Mouse (Mus musculus): ENCODE results near the gene Gm9821. TPM values are rescaled to one million over a fixed set of nuclear protein-coding genes. Genes with fewer than 3 reads are reported as not detected.

Gm9821 gene
- polyA plus RNA-seq, 1 experiment from 2014 or later = 0.38 TPM

- no peak for ATAC-seq
- Histone ChIP-seq H3K4me2 (replicated peaks) (no peak overlapping the region), H3K4me1 (replicated peaks) (peaks cover 50% of the 10 kb centered on the region), H3K27me3 (peaks cover 32% of the 10 kb centered on the region), H3K9ac (replicated peaks) (no peak overlapping the region), H3K36me3 (no peaks in the 10 kb centered on the region; the same call in 1 of the 2 replicates), H3K27ac (no peak overlapping the region), H3K9me3 (no peaks in the 10 kb centered on the region), H3K4me3 (replicated peaks) (no peak overlapping the region)
- 74% methylated on average over 23 of the region's 23 CpGs for WGBS
These were observed 16.8 kb upstream of the Gm9821 start for GRCm38 (mm10) chr2:91928534-91929350.

- WGBS = 56% methylated on average over 3 of the region's 3 CpGs
- Histone ChIP-seq H3K4me2 (replicated peaks) (peak overlapping the region; percentile 72), H3K27ac (no peak overlapping the region)
These were observed 16.0 kb upstream of the Gm9821 start for GRCm38 (mm10) chr2:91929455-91929854.

GRCm38 (mm10) chr2:91929936-91930335, 15.6 kb upstream of the Gm9821 start:
- H3K9me3 ChIP-seq = no peaks in the 10 kb centered on the region
- WGBS = 6% methylated on average over 12 of the region's 12 CpGs
- peak overlapping the region; percentile 58 for H3K4me3 ChIP-seq (replicated peaks)
- peaks cover 7% of the 10 kb centered on the region for H3K36me3 ChIP-seq
- peaks cover 50% of the 10 kb centered on the region for H3K4me1 ChIP-seq (replicated peaks)
- H3K27ac ChIP-seq = peak overlapping the region; percentile 30; the same call in 1 of the 2 replicates
- H3K9ac ChIP-seq (replicated peaks) = peak overlapping the region; percentile 51
- peaks cover 21% of the 10 kb centered on the region for H3K27me3 ChIP-seq
- H3K4me2 ChIP-seq (replicated peaks) = peak overlapping the region; percentile 72
- ATAC-seq = peak; percentile 12; the same call in 1 of the 2 replicates

More at GRCm38 (mm10) chr2:91929455-91929854, 16.0 kb upstream of the Gm9821 start:
- Histone ChIP-seq H3K36me3 (peaks cover 2% of the 10 kb centered on the region), H3K4me1 (replicated peaks) (peaks cover 50% of the 10 kb centered on the region), H3K9ac (replicated peaks) (peak overlapping the region; percentile 51), H3K9me3 (no peaks in the 10 kb centered on the region), H3K4me3 (replicated peaks) (peak overlapping the region; percentile 58; the same call in 1 of the 2 replicates), H3K27me3 (peaks cover 25% of the 10 kb centered on the region)
- ATAC-seq = no peak

- H3K27ac ChIP-seq = peak overlapping the region; percentile 89
- peaks cover 15% of the 10 kb centered on the region for H3K36me3 ChIP-seq
- H3K4me2 ChIP-seq (replicated peaks) = peak overlapping the region; percentile 72
- WGBS = 0% methylated on average over 23 of the region's 23 CpGs
- peak overlapping the region; percentile 58 for H3K4me3 ChIP-seq (replicated peaks)
- peaks cover 12% of the 10 kb centered on the region for H3K27me3 ChIP-seq
- no peaks in the 10 kb centered on the region for H3K9me3 ChIP-seq
- peaks cover 50% of the 10 kb centered on the region for H3K4me1 ChIP-seq (replicated peaks)
- ATAC-seq = peak; percentile 2; the same call in 1 of the 2 replicates
- peak overlapping the region; percentile 86 for H3K9ac ChIP-seq (replicated peaks)
These were observed 14.7 kb upstream of the Gm9821 start for GRCm38 (mm10) chr2:91930761-91931291.

GRCm38 (mm10) chr2:91931328-91932159, 14.0 kb upstream of the Gm9821 start:
- under 1% methylated on average over 44 of the region's 50 CpGs for WGBS
- H3K4me3 ChIP-seq (replicated peaks) = peak overlapping the region; percentile 58
- peaks cover 50% of the 10 kb centered on the region for H3K4me1 ChIP-seq (replicated peaks)
- peak overlapping the region; percentile 86 for H3K9ac ChIP-seq (replicated peaks)
- H3K4me2 ChIP-seq (replicated peaks) = peak overlapping the region; percentile 72
- 0 out of 2 replicates have a peak, but pooled peaks cover 5% of the 10 kb centered on the region for H3K27me3 ChIP-seq
- H3K27ac ChIP-seq = peak overlapping the region; percentile 89
- H3K9me3 ChIP-seq = no peaks in the 10 kb centered on the region
- H3K36me3 ChIP-seq = peaks cover 22% of the 10 kb centered on the region
- ATAC-seq = peak; percentile 77

- no peak for ATAC-seq
- Histone ChIP-seq H3K4me1 (replicated peaks) (peaks cover 52% of the 10 kb centered on the region), H3K4me3 (replicated peaks) (peak within 1 kb of the TSS; percentile 58), H3K9me3 (no peaks in the 10 kb centered on the region), H3K27me3 (0 out of 2 replicates have a peak, but pooled peaks cover 5% of the 10 kb centered on the region), H3K27ac (peak within 1 kb of the TSS; percentile 89), H3K4me2 (replicated peaks) (peak within 1 kb of the TSS; percentile 72), H3K36me3 (peaks cover 29% of the 10 kb centered on the region), H3K9ac (replicated peaks) (peak within 1 kb of the TSS; percentile 86)
- WGBS = 2% methylated on average over 16 of the region's 16 CpGs
These were observed 13.3 kb upstream of the Gm9821 start, which contains the start of gene Mdk for GRCm38 (mm10) chr2:91932160-91932711. Gene Mdk (minus strand): TSS chr2:91932297.

GRCm38 (mm10) chr2:91932737-91933350, 12.7 kb upstream of the Gm9821 start:
- Histone ChIP-seq H3K36me3 (peaks cover 35% of the 10 kb centered on the region), H3K9me3 (no peaks in the 10 kb centered on the region), H3K9ac (replicated peaks) (no peak overlapping the region), H3K4me3 (replicated peaks) (no peak overlapping the region), H3K27me3 (0 out of 2 replicates have a peak, but pooled peaks cover 5% of the 10 kb centered on the region), H3K27ac (peak overlapping the region; percentile 40; the same call in 1 of the 2 replicates), H3K4me2 (replicated peaks) (no peak overlapping the region), H3K4me1 (replicated peaks) (peaks cover 52% of the 10 kb centered on the region)
- WGBS = 8% methylated on average over 6 of the region's 6 CpGs
- no peak for ATAC-seq

- 0 out of 2 replicates have a peak, but pooled peaks cover 4% of the 10 kb centered on the region for H3K27me3 ChIP-seq
- H3K9me3 ChIP-seq = no peaks in the 10 kb centered on the region
- H3K27ac ChIP-seq = peak overlapping the region; percentile 40; the same call in 1 of the 2 replicates
- H3K9ac ChIP-seq (replicated peaks) = no peak overlapping the region
- ATAC-seq = no peak
- no peak overlapping the region for H3K4me3 ChIP-seq (replicated peaks)
- WGBS = 26% methylated on average over 9 of the region's 9 CpGs
- peaks cover 41% of the 10 kb centered on the region for H3K36me3 ChIP-seq
- peaks cover 52% of the 10 kb centered on the region for H3K4me1 ChIP-seq (replicated peaks)
- no peak overlapping the region for H3K4me2 ChIP-seq (replicated peaks)
These were observed 12.0 kb upstream of the Gm9821 start for GRCm38 (mm10) chr2:91933471-91933870.

GRCm38 (mm10) chr2:91934016-91934415, 11.5 kb upstream of the Gm9821 start:
- no peak overlapping the region for H3K4me3 ChIP-seq (replicated peaks)
- H3K36me3 ChIP-seq = peaks cover 46% of the 10 kb centered on the region
- H3K9me3 ChIP-seq = no peaks in the 10 kb centered on the region
- WGBS = 73% methylated on average over 8 of the region's 8 CpGs
- ATAC-seq = no peak
- H3K4me2 ChIP-seq (replicated peaks) = no peak overlapping the region
- peaks cover 49% of the 10 kb centered on the region for H3K4me1 ChIP-seq (replicated peaks)
- H3K27me3 ChIP-seq = 0 out of 2 replicates have a peak, but pooled peaks cover 2% of the 10 kb centered on the region
- H3K27ac ChIP-seq = peak overlapping the region; percentile 40; the same call in 1 of the 2 replicates
- no peak overlapping the region for H3K9ac ChIP-seq (replicated peaks)

GRCm38 (mm10) chr2:91934826-91935525, 10.5 kb upstream of the Gm9821 start:
- 0 out of 2 replicates have a peak, but pooled peaks cover 2% of the 10 kb centered on the region for H3K27me3 ChIP-seq
- H3K4me2 ChIP-seq (replicated peaks) = no peak overlapping the region
- 91% methylated on average over 9 of the region's 9 CpGs for WGBS
- H3K36me3 ChIP-seq = peaks cover 56% of the 10 kb centered on the region
- no peak overlapping the region for H3K27ac ChIP-seq
- H3K4me3 ChIP-seq (replicated peaks) = no peak overlapping the region
- ATAC-seq = no peak
- peaks cover 39% of the 10 kb centered on the region for H3K4me1 ChIP-seq (replicated peaks)
- no peak overlapping the region for H3K9ac ChIP-seq (replicated peaks)
- no peaks in the 10 kb centered on the region for H3K9me3 ChIP-seq
